Mouse (Mus musculus) myocyte (in vitro differentiated cells): ENCODE data around the gene Podn.

ENCODE experiments used
- POLR2A ChIP-seq: IDR thresholded peaks from one replicate; pipeline ENCODE4 v1.6.1; 2011; ENCODE audit warnings: low read depth, mild to moderate bottlenecking, control low read depth, moderate library complexity; ENCODE audit not compliant: insufficient read length
- POLR2AphosphoS2 ChIP-seq: IDR thresholded peaks from one replicate; pipeline ENCODE4 v1.6.1; 2011; ENCODE audit warnings: low read depth, control low read depth; ENCODE audit not compliant: insufficient read length

DNA sequence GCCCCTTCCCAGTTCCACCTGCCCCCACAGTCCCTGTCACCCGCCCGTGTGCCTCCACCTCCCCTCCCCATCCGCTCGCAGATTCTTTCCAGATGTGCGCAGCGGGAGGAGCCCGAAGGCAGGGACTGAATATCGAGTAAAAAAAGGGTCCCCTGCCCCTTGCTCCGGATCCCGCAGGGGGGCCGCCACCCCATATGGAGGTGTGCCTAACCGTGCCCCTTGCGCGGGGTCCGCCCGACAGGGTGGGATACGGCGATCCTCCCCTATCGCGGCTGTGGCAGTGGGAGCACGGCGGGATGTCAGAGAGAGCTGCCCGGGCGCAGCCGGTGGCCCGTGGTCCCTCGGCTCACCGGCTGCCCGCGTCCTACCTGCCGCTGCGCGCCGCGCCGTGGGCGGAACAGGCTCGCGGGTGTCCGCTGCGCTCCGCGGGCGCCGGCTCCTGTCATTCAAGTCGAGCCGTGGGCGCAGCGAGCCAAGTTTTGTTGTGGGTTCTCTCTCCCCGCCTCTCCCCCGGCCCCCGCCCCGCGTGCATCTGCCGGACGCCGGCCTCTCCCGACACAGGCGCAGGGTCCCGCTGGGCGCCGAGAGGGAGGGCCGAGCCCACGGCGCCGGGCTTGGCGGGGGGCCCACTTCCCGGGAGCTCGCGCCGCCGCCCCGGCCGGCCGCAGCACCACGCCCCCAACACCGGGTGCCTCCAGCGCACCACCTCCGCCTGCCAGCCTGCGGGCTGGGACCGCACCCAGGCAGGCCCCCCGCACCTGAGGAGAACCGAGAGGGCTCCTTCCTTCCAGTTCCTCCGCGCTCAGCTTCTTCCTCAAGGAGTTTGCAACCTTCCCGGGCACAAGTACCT lies 64.5 kb downstream of the Podn start:
- TF ChIP-seq POLR2A = no peak
- no peak for TF ChIP-seq POLR2AphosphoS2
